24 mouse cellular contexts compared by ENCODE assay signal in genomic region chr6:120243250-120243649, GRCm38 (mm10). TPM values are rescaled to one million over a fixed set of nuclear protein-coding genes. Genes with fewer than 3 reads are reported as not detected.
DNase-seq lines count a peak whose midpoint lies in the region; ATAC-seq lines count a peak whose summit lies in the region.
"Had no signal": no experiment of that assay in that cellular context is flagged by ENCODE, and none has a peak within 500 bp of the region (broad histone marks: within the 10 kb centered on the region; RNA-seq: fewer than 3 reads in every experiment).

No protein-coding gene starts in this region.

- no peak overlapping the region for H3K4me2 ChIP-seq in hindbrain, embryonic 16.5 days (ENCODE audit: low read length)
- H3K4me2 ChIP-seq: embryonic facial prominence, embryonic 15.5 days; forebrain, embryonic 12.5 days; liver, embryonic 13.5 days; midbrain, embryonic 12.5 days had no signal

- no peak overlapping the region for H3K9ac ChIP-seq in hindbrain, embryonic 16.5 days (ENCODE audit: low read depth, low read length)
- H3K9ac ChIP-seq: embryonic facial prominence, embryonic 15.5 days; forebrain, embryonic 12.5 days; liver, embryonic 13.5 days; midbrain, embryonic 12.5 days had no signal

- H3K9me3 ChIP-seq in hindbrain, embryonic 16.5 days (ENCODE audit: control insufficient read depth, low read length), result no peaks in the 10 kb centered on the region
- H3K9me3 ChIP-seq: embryonic facial prominence, embryonic 15.5 days; forebrain, embryonic 12.5 days; liver, embryonic 13.5 days; midbrain, embryonic 12.5 days had no signal

- H3K4me3 ChIP-seq in hindbrain, embryonic 16.5 days (ENCODE audit: low read length), result no peak overlapping the region
- H3K4me3 ChIP-seq: embryonic facial prominence, embryonic 15.5 days; forebrain, embryonic 12.5 days; liver, embryonic 13.5 days; midbrain, embryonic 12.5 days had no signal

- H3K27me3 ChIP-seq in hindbrain, embryonic 16.5 days (replicated peaks; ENCODE audit: control insufficient read depth, insufficient read depth, low read length), result no peaks in the 10 kb centered on the region
- H3K27me3 ChIP-seq: embryonic facial prominence, embryonic 15.5 days; forebrain, embryonic 12.5 days; liver, embryonic 13.5 days; midbrain, embryonic 12.5 days had no signal

- DNase-seq in adrenal gland, postnatal 10 days, result peak; percentile 26
- no peak for DNase-seq in adrenal gland, postnatal 25 days
- DNase-seq in kidney, adult 18-20 months, result peak; percentile 39
- DNase-seq in kidney, postnatal 10 days, result no peak
- peak; percentile 18 for DNase-seq in brain, adult 2 months (ENCODE audit: low read depth, low spot score)
- DNase-seq in kidney, postnatal 14 days, result peak; percentile 30
- DNase-seq: cerebellum, adult 8-10 months; gastrocnemius, postnatal 25 days; liver, embryonic 13.5 days; thymus, postnatal 25 days had no signal

- no peak for ATAC-seq in hindbrain, embryonic 16.5 days
- ATAC-seq in megakaryocyte progenitor cell, adult 5-6 weeks (replicated peaks; ENCODE audit: poor library complexity), result no peak

- 73% methylated on average over 8 of the region's 8 CpGs for WGBS in hindbrain, embryonic 16.5 days

- no peaks in the 10 kb centered on the region for H3K4me1 ChIP-seq in hindbrain, embryonic 16.5 days (ENCODE audit: control insufficient read depth, insufficient read depth, low read depth, low read length)
- H3K4me1 ChIP-seq: embryonic facial prominence, embryonic 15.5 days; forebrain, embryonic 12.5 days; liver, embryonic 13.5 days; midbrain, embryonic 12.5 days had no signal

- no peak overlapping the region for H3K27ac ChIP-seq in hindbrain, embryonic 16.5 days (ENCODE audit: low read depth, low read length)
- H3K27ac ChIP-seq: embryonic facial prominence, embryonic 15.5 days; forebrain, embryonic 12.5 days; liver, embryonic 13.5 days; macrophage; midbrain, embryonic 12.5 days had no signal

- no peaks in the 10 kb centered on the region for H3K36me3 ChIP-seq in hindbrain, embryonic 16.5 days (ENCODE audit: control insufficient read depth, insufficient read depth, low read length)
- H3K36me3 ChIP-seq: embryonic facial prominence, embryonic 15.5 days; forebrain, embryonic 12.5 days; liver, embryonic 13.5 days; midbrain, embryonic 12.5 days had no signal

RNA-seq across cellular contexts. Expression of gene D330020A13Rik, which starts 50.9 kb away (rescaled TPM):
- total RNA-seq in adrenal gland, postnatal 10 days (2021), result under 1 TPM; 0.24 to 0.27 TPM
- total RNA-seq in adrenal gland, postnatal 25 days (2021), result 0.61 TPM in 1 of 2 replicates, not detected in the other
- 0.14 TPM in 1 of 2 replicates, not detected in the other for polyA plus RNA-seq in hindbrain, embryonic 16.5 days (2015; fragmentation: Nextera tagmentation; extraction: Ambion mirVana)
- total RNA-seq in megakaryocyte progenitor cell, adult 5-6 weeks (2015), result not detected in 2 replicates
- not detected in 2 replicates for total RNA-seq in megakaryocyte progenitor cell, adult 5-6 weeks (2017)
- total RNA-seq: layer of hippocampus, postnatal 10 days; monocyte, adult 5-6 weeks had no signal
- polyA plus RNA-seq: forebrain, embryonic 12.5 days; heart, postnatal 0 days; large intestine, adult 2 months; limb, embryonic 11.5 days; liver, embryonic 13.5 days; lung, embryonic 16.5 days; macrophage; midbrain, embryonic 12.5 days; neural tube, embryonic 11.5 days had no signal

RNA-seq across cellular contexts. Expression of gene B4galnt3, which starts 51.1 kb away (rescaled TPM):
- total RNA-seq in adrenal gland, postnatal 10 days (2021), result 1 to 10 TPM; 3.7 to 4.6 TPM
- 8.0 TPM in 2 replicates for total RNA-seq in adrenal gland, postnatal 25 days (2021)
- polyA plus RNA-seq in hindbrain, embryonic 16.5 days (2015; fragmentation: Nextera tagmentation; extraction: Ambion mirVana), result 0.20 and 0.24 TPM in 2 replicates
- not detected in 2 replicates for total RNA-seq in megakaryocyte progenitor cell, adult 5-6 weeks (2015)
- 0.03 and 0.12 TPM in 2 replicates for total RNA-seq in megakaryocyte progenitor cell, adult 5-6 weeks (2017)
- total RNA-seq: monocyte, adult 5-6 weeks had no signal
- polyA plus RNA-seq: hindbrain, embryonic 11.5 days; macrophage had no signal

Comparison
In these comparisons a context has a peak if more than half of its experiments do, and no peak if none do; other contexts are left out.
1. DNase-seq: peak in adrenal gland, postnatal 10 days (single experiment), kidney, adult 18-20 months (single experiment), brain, adult 2 months (single experiment) and kidney, postnatal 14 days (single experiment); none in adrenal gland, postnatal 25 days (single experiment) and kidney, postnatal 10 days (single experiment).